Mouse (Mus musculus): ENCODE data around the gene Polr2e. TPM values are rescaled to one million over a fixed set of nuclear protein-coding genes. Genes with fewer than 3 reads are reported as not detected.

Polr2e gene
- polyA plus RNA-seq, 1 experiment from 2014 or later: 157 TPM

DNA sequence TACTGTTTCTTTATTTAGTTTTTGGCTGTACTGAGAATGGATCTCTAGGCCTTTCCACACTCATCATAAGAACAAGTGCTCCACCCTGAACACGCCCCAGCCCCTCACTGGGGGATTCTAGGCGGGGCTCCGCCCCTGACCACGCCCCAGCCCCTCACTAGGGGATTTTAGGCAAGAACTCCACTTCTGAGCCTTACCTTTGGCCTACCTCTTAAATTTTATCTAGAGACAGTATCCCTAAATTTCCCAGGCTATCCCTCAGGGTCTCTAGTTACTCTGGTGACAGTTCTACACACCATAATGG lies 14.6 kb downstream of the Polr2e start:
- ATAC-seq (ENCODE audit: low FRiP score, low TSS enrichment): no peak
- H3K27ac ChIP-seq (replicated peaks; ENCODE audit: low read depth, low read length): no peak overlapping the region
- no peaks in the 10 kb centered on the region for H3K4me1 ChIP-seq (ENCODE audit: control insufficient read depth, insufficient read depth, low read length)
- H3K36me3 ChIP-seq (ENCODE audit: control insufficient read depth, insufficient read depth, low read length): no peaks in the 10 kb centered on the region
- no peaks in the 10 kb centered on the region; the same call in 1 of the 2 replicates for H3K27me3 ChIP-seq (ENCODE audit: control insufficient read depth, insufficient read depth, low read length)
- H3K9ac ChIP-seq (replicated peaks; ENCODE audit: low read length): no peak overlapping the region
- no peaks in the 10 kb centered on the region for H3K9me3 ChIP-seq (ENCODE audit: control insufficient read depth, low read length)
- H3K4me2 ChIP-seq (ENCODE audit: low read length): no peak overlapping the region
- H3K4me3 ChIP-seq (replicated peaks; ENCODE audit: low read depth, low read length): no peak overlapping the region
- no peak for DNase-seq
- 64% methylated on average over 4 of the region's 4 CpGs for WGBS

DNA sequence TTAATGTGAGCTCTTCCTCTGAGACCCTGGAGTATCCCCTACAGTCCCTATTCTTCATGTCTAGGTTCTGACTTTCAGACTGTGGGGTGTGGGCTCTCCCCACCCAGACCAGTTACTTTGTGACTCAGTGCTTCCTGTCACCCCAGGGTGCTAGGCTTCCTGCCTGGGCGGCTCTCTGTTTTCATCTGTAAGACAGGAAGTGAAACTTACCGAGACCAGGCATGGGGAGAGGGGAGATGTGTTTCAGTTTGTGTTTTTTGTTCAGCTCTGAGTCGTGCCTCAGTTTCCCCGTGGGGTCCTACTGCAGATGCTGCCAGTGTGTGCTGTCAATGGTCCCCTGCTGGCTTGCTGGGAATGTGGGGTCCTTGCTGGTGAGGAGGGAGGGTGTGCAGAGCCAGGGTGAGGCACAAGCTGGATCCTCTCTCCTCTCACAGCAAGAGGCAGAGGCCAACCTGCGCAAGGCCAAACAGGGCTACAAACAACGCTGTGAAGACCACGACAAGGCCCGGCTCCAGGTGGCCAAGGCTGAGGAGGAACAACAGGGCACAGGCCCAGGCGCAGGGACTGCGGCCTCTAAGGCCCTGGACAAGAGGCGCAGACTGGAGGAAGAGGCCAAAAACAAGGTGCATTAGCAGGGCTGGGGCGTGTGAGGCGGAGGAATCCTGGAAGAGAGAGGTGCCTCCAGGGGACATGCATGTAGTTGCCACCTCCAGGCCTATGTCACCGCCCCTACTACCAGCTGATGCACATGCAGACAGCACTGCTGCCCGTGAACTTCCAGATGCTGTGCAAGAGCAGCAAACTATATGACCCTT lies 15.2 kb downstream of the Polr2e start:
- 79% methylated on average over 15 of the region's 15 CpGs for WGBS
- no peak for ATAC-seq (ENCODE audit: low FRiP score, low TSS enrichment)

GRCm38 (mm10) chr10:80023758-80024157 lies 15.8 kb downstream of the Polr2e start:
- no peaks in the 10 kb centered on the region for H3K9me3 ChIP-seq (ENCODE audit: control insufficient read depth, low read length)
- 89% methylated on average over 5 of the region's 5 CpGs for WGBS
- H3K4me2 ChIP-seq (ENCODE audit: low read length): no peak overlapping the region
- no peaks in the 10 kb centered on the region for H3K36me3 ChIP-seq (ENCODE audit: control insufficient read depth, insufficient read depth, low read length)
- 0 out of 2 replicates have a peak, but pooled peaks cover 2% of the 10 kb centered on the region for H3K4me1 ChIP-seq (ENCODE audit: control insufficient read depth, insufficient read depth, low read length)
- H3K9ac ChIP-seq (replicated peaks; ENCODE audit: low read length): no peak overlapping the region
- H3K4me3 ChIP-seq (replicated peaks; ENCODE audit: low read depth, low read length): no peak overlapping the region
- H3K27ac ChIP-seq (replicated peaks; ENCODE audit: low read depth, low read length): no peak overlapping the region
- ATAC-seq (ENCODE audit: low FRiP score, low TSS enrichment) (no peak), DNase-seq (no peak)
- peaks cover 10% of the 10 kb centered on the region; the same call in 1 of the 2 replicates for H3K27me3 ChIP-seq (ENCODE audit: control insufficient read depth, insufficient read depth, low read length)

More for the DNA sequence above, 15.2 kb downstream of the Polr2e start:
- Histone ChIP-seq H3K36me3 (ENCODE audit: control insufficient read depth, insufficient read depth, low read length) (no peaks in the 10 kb centered on the region), H3K9me3 (ENCODE audit: control insufficient read depth, low read length) (no peaks in the 10 kb centered on the region), H3K27me3 (ENCODE audit: control insufficient read depth, insufficient read depth, low read length) (peaks cover 5% of the 10 kb centered on the region; the same call in 1 of the 2 replicates), H3K4me2 (ENCODE audit: low read length) (no peak overlapping the region), H3K4me3 (replicated peaks; ENCODE audit: low read depth, low read length) (no peak overlapping the region), H3K27ac (replicated peaks; ENCODE audit: low read depth, low read length) (no peak overlapping the region), H3K9ac (replicated peaks; ENCODE audit: low read length) (no peak overlapping the region), H3K4me1 (ENCODE audit: control insufficient read depth, insufficient read depth, low read length) (no peaks in the 10 kb centered on the region)
- DNase-seq: no peak

GRCm38 (mm10) chr10:80022806-80023205 lies 16.8 kb downstream of the Polr2e start:
- H3K27me3 ChIP-seq (ENCODE audit: control insufficient read depth, insufficient read depth, low read length): peaks cover 10% of the 10 kb centered on the region; the same call in 1 of the 2 replicates
- ATAC-seq (ENCODE audit: low FRiP score, low TSS enrichment): no peak
- no peaks in the 10 kb centered on the region for H3K36me3 ChIP-seq (ENCODE audit: control insufficient read depth, insufficient read depth, low read length)
- H3K9me3 ChIP-seq (ENCODE audit: control insufficient read depth, low read length): no peaks in the 10 kb centered on the region
- 89% methylated on average over 8 of the region's 8 CpGs for WGBS
- H3K27ac ChIP-seq (replicated peaks; ENCODE audit: low read depth, low read length): no peak overlapping the region
- no peak overlapping the region for H3K4me3 ChIP-seq (replicated peaks; ENCODE audit: low read depth, low read length)
- 0 out of 2 replicates have a peak, but pooled peaks cover 2% of the 10 kb centered on the region for H3K4me1 ChIP-seq (ENCODE audit: control insufficient read depth, insufficient read depth, low read length)
- DNase-seq: no peak
- H3K4me2 ChIP-seq (ENCODE audit: low read length): no peak overlapping the region
- H3K9ac ChIP-seq (replicated peaks; ENCODE audit: low read length): no peak overlapping the region

DNA sequence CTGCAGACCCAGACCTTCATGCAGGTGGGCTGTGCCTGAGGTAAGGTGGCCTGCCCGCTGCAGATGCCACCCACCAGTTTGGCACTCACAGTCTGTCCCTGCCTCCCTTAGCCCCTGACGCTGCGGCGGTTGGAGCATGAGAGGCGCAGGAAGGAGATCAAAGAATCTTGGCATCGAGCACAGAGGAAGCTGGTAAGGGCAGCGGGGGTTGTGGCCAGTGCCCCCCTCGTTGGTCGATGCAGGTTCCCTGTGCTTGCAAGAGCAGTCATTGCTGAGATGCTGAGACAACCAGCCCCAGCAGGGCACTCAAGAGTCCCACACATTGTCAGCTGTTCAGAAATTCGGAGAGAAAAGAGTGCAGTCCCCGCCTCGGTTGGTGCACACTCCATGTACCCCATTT lies 17.4 kb downstream of the Polr2e start:
- Histone ChIP-seq H3K9ac (replicated peaks; ENCODE audit: low read length) (no peak overlapping the region), H3K4me3 (replicated peaks; ENCODE audit: low read depth, low read length) (no peak overlapping the region), H3K4me1 (ENCODE audit: control insufficient read depth, insufficient read depth, low read length) (0 out of 2 replicates have a peak, but pooled peaks cover 2% of the 10 kb centered on the region), H3K27ac (replicated peaks; ENCODE audit: low read depth, low read length) (no peak overlapping the region), H3K36me3 (ENCODE audit: control insufficient read depth, insufficient read depth, low read length) (no peaks in the 10 kb centered on the region), H3K4me2 (ENCODE audit: low read length) (no peak overlapping the region), H3K27me3 (ENCODE audit: control insufficient read depth, insufficient read depth, low read length) (peaks cover 10% of the 10 kb centered on the region; the same call in 1 of the 2 replicates), H3K9me3 (ENCODE audit: control insufficient read depth, low read length) (no peaks in the 10 kb centered on the region)
- WGBS: 89% methylated on average over 12 of the region's 12 CpGs
- DNase-seq (no peak), ATAC-seq (ENCODE audit: low FRiP score, low TSS enrichment) (no peak)

DNA sequence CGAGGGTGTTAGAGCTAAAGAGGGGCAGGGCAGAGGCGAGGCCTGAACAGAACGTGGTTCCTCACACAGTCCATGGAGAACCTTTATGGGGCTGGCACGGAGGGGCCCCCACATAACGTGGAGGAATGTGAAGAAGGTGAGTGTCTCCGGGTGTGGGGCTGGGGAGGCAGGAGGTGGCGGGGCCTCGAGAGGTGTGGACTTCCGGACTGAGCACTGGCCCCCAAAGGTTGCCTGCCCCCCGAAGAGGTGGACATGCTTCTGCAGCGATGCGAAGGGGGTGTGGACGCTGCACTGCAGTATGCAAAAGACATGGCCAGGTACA lies 18.3 kb downstream of the Polr2e start:
- Histone ChIP-seq H3K27me3 (ENCODE audit: control insufficient read depth, insufficient read depth, low read length) (peaks cover 10% of the 10 kb centered on the region; the same call in 1 of the 2 replicates), H3K9ac (replicated peaks; ENCODE audit: low read length) (no peak overlapping the region), H3K4me2 (ENCODE audit: low read length) (no peak overlapping the region), H3K4me1 (ENCODE audit: control insufficient read depth, insufficient read depth, low read length) (0 out of 2 replicates have a peak, but pooled peaks cover 2% of the 10 kb centered on the region), H3K9me3 (ENCODE audit: control insufficient read depth, low read length) (no peaks in the 10 kb centered on the region), H3K36me3 (ENCODE audit: control insufficient read depth, insufficient read depth, low read length) (no peaks in the 10 kb centered on the region), H3K27ac (replicated peaks; ENCODE audit: low read depth, low read length) (no peak overlapping the region), H3K4me3 (replicated peaks; ENCODE audit: low read depth, low read length) (no peak overlapping the region)
- no peak for DNase-seq
- WGBS: 94% methylated on average over 13 of the region's 13 CpGs
- no peak for ATAC-seq (ENCODE audit: low FRiP score, low TSS enrichment)

DNA sequence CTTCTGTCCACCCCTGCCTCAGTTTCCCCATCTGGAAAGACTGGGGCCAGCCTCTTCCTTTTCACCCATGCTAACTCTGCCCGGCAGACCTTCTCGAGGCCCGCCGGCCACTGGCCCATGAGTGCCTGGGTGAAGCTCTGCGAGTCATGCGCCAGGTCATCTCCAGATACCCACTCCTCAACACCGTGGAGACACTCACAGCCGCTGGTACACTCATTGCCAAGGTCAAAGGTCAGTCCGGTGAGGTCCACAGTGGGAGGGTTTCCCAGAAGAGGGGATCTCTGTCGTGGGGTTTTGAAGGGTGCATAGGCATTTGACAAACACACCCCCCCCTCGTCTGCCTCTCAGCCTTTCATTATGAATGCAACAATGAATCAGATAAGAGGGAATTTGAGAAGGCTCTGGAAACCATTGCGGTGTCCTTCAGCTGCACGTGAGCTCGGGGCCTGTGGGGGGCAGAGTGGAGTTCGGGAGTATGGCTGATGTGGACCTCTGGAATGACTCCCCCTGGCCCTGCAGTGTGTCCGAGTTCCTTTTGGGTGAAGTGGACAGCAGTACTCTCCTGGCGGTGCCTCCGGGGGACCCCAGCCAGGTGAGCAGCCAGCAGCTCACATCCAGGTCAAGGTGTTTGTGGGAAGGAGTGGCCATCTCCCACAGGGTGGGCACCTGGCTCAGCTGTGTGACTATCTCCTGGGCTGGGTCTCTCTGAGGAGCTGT lies 18.8 kb downstream of the Polr2e start:
- no peaks in the 10 kb centered on the region for H3K9me3 ChIP-seq (ENCODE audit: control insufficient read depth, low read length)
- no peak overlapping the region for H3K27ac ChIP-seq (replicated peaks; ENCODE audit: low read depth, low read length)
- H3K27me3 ChIP-seq (ENCODE audit: control insufficient read depth, insufficient read depth, low read length): peaks cover 10% of the 10 kb centered on the region; the same call in 1 of the 2 replicates
- H3K4me3 ChIP-seq (replicated peaks; ENCODE audit: low read depth, low read length): no peak overlapping the region
- no peak for DNase-seq
- ATAC-seq (ENCODE audit: low FRiP score, low TSS enrichment): no peak
- WGBS: 87% methylated on average over 18 of the region's 18 CpGs
- 0 out of 2 replicates have a peak, but pooled peaks cover 2% of the 10 kb centered on the region for H3K4me1 ChIP-seq (ENCODE audit: control insufficient read depth, insufficient read depth, low read length)
- no peaks in the 10 kb centered on the region for H3K36me3 ChIP-seq (ENCODE audit: control insufficient read depth, insufficient read depth, low read length)
- H3K4me2 ChIP-seq (ENCODE audit: low read length): no peak overlapping the region
- H3K9ac ChIP-seq (replicated peaks; ENCODE audit: low read length): no peak overlapping the region

- H3K4me2 ChIP-seq (ENCODE audit: low read length): no peak overlapping the region
Observed at GRCm38 (mm10) chr10:80020191-80020590, 19.4 kb downstream of the Polr2e start.

More at GRCm38 (mm10) chr10:80020191-80020590, 19.4 kb downstream of the Polr2e start:
- no peaks in the 10 kb centered on the region for H3K36me3 ChIP-seq (ENCODE audit: control insufficient read depth, insufficient read depth, low read length)
- no peaks in the 10 kb centered on the region for H3K9me3 ChIP-seq (ENCODE audit: control insufficient read depth, low read length)
- H3K27me3 ChIP-seq (ENCODE audit: control insufficient read depth, insufficient read depth, low read length): peaks cover 11% of the 10 kb centered on the region; the same call in 1 of the 2 replicates
- no peak overlapping the region for H3K4me3 ChIP-seq (replicated peaks; ENCODE audit: low read depth, low read length)
- H3K27ac ChIP-seq (replicated peaks; ENCODE audit: low read depth, low read length): no peak overlapping the region
- no peak overlapping the region for H3K9ac ChIP-seq (replicated peaks; ENCODE audit: low read length)
- 0 out of 2 replicates have a peak, but pooled peaks cover 2% of the 10 kb centered on the region for H3K4me1 ChIP-seq (ENCODE audit: control insufficient read depth, insufficient read depth, low read length)
- 24% methylated on average over 11 of the region's 11 CpGs for WGBS
- ATAC-seq (ENCODE audit: low FRiP score, low TSS enrichment) (no peak), DNase-seq (no peak)
